Mouse (Mus musculus) adipocyte (in vitro differentiated cells): Measurements from ENCODE around the gene Tmtc2.
A peak's percentile ranks its signal among the peaks of the same experiment; 100 is the strongest.

ENCODE experiments used
- DNase-seq: peaks from one replicate; pipeline ENCODE4 v3.0.0-alpha.2; 2016; ENCODE audit warnings: low spot score

The Tmtc2 gene

DNA sequence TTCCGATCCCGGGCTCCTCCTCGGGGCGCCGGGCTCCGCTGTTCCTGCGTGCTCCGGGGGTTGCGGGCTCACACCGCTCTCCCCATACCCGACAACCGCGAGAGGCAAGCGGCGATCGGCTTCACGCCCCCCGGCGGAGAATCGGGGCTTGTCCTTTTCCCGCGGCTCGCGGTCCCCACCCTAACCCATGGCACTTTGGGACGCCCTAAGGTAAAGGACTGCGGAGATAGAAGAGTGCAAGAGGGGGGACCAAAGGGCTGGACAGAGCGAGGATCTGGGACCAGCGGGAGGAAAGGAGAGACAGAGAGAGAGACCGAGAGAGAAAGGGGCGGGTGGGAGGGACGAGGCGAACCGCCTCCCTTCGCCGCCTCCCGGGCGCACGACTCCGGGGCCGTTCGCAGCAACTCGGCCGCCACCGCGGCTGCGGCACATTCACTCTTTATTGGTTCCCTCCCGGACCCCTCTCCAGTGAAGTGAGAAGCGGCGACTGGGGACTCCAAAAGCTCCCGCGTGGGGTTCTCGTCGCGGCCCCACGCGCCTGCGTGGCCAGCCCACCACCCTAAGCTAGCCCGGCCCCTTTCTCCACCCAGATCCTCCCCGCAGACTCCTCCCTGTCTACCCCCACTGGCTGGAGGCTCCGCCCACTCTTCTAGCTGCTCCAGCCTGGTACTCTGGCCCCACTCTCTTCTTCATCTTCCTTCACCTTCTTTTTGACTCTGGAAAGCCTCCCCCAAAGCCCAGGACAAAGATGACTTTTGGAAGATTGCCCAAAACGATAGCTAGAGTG is at the start of gene Tmtc2:
Gene Tmtc2 (minus strand): TSS at position 544 of the 787 bp plus-strand sequence.
- no peak for DNase-seq

- DNase-seq = no peak
Observed at GRCm38 (mm10) chr10:105612117-105612516, 37.9 kb upstream of the Tmtc2 start.

DNA sequence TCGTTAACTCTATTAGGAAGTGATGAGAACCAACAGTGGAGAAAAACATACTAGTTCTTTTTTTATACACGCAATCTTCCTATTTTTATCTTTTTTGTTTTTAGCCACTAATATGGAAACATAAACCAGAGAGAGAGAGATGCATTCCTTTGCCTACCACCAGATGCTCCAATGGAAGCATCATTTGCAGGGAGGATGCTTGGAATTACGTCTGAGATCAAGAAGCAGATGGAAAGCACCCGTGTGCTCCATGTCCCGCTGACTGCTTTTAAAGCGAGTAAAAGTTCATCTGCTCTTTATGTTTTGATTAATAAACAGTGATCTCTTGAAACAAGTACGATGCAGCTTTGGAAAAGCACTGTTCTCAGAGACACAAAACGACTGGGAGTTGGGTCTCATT is 24.6 kb upstream of the Tmtc2 start:
- no peak for DNase-seq

DNA sequence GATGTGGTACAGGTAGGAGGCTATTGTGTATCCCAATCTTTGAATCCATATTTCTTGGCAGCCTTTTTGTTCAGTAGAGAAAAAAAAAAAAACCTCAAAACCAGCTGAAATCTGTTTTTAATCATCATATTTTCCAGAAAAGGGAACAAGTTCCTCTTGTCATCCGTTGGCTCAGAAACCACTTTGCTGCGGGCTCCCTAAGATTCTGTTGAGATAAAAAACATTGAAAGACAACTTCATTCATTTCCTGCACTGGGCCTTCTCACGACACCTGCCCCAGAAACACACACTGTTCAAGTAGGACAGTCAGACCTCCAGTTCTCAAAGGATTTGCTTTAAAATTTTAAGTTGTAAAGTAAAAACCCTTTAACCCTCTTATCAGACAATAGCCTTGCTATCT is 23.0 kb upstream of the Tmtc2 start:
- DNase-seq = no peak

DNA sequence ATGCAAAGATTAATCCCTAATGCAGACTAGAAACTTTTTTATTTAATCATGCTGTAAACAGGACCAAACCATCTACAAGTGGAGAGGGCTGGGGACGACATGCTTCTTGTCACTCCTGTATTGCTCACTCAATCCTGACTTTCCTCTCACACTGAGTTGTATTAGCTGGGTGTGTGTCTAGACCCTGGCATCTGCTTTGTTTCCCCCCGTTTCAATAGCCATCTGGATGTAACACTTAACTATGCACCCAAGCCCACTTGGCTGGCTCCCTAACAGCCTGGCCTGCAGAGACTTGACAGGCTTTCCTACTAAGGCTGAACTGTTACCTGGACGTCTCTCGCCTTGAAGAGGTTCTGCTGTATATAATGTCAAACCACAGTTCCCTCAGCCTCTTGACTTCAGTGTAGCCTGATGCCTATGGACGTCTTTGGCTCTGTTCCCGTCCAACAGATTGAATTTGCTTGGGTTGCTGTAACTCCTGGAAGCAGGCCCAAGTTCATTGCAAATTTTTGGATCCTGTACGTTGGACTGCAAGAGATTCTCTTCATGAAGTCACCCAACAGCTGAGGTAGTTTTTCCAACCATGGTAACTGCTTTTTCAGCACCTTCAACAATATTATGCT is 21.3 kb upstream of the Tmtc2 start:
- peak; percentile 3 for DNase-seq

DNA sequence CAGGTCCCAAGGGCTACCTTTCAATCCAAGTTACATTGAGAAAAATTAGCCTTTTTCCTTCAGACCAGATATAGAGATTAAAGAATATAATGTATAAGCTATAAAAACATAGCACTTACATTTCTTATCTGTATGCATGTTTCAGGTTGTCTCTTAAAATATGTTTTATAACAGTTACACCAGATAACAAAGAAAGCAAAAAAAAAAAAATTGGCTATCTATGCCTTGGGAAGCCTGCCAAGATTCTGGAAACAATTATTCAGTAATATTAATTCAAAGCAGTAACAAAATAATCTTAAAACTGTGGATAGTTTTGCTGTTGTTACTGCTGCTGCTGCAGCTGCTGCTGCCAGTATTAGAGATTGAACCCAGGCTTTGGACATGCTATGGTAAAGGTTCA is 13.9 kb upstream of the Tmtc2 start:
- DNase-seq = no peak

GRCm38 (mm10) chr10:105579318-105579717 is 5.1 kb upstream of the Tmtc2 start:
- DNase-seq = no peak

- no peak for DNase-seq
Observed at GRCm38 (mm10) chr10:105578291-105578845, 4.1 kb upstream of the Tmtc2 start.

GRCm38 (mm10) chr10:105574695-105575660 is 727 bp upstream of the Tmtc2 start:
- peak; percentile 10 for DNase-seq

GRCm38 (mm10) chr10:105573306-105573907 is 844 bp downstream of the Tmtc2 start:
- no peak for DNase-seq

GRCm38 (mm10) chr10:105572829-105573228 is 1.4 kb downstream of the Tmtc2 start:
- DNase-seq = no peak

DNA sequence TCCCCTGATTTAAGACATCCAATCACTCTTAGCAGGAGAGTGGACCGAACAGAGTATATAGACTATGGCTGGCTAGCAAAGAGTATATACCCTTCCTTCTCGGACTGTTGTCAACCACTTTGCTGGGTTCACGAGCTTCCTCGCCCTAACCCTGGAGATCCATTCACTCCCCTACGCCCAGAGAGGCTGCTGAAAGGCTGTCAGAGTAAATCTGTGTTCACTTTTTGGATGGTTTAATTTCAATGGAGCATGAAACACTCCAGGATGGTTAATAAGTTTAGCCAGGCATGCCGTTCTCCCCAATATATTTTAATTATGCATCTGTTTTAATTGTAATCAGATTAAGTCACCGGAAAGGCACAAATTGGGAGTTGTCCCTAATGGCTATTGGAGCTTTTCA is 1.9 kb downstream of the Tmtc2 start:
- DNase-seq = no peak

DNA sequence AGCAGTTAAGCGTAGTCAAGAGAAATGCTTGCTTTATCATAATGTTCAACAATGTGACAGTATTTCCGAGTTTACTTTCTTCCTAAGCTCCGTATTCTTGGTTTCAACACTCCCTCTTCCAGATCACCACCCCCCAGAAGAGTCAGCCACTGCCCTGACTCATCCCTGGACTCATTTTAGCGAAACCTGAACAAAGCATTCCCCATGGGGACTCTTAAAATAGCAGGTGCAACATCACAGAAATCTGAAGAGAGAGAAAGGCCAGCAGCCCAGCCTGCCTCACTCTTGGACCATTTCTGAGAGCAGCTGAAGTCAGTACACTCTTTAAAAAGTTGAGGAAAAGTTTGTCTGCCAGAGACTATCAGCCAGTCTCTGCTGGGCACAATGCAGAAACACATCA is 2.4 kb downstream of the Tmtc2 start:
- DNase-seq = no peak

GRCm38 (mm10) chr10:105571019-105571418 is 3.2 kb downstream of the Tmtc2 start:
- no peak for DNase-seq

DNA sequence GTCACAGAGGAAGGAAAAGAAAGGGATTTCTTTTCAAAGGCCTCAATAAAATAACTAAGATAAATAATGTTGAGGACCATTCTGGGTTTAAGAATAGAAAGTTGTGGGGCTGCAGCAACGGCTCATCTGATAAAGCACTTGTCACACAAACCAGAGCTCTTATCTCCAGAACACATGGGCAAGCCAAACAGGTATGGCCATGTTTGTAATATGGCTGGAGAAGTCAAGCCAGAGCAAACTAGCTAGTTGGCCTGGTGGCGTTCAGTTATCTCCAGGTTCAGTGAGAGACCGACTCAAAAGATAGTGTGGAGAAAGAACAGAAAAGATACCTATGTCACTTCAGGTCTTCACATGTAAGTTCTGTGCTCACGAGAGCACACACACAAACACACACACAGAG is 4.7 kb downstream of the Tmtc2 start:
- DNase-seq = no peak

- DNase-seq = no peak
Observed at GRCm38 (mm10) chr10:105567825-105568531, 6.3 kb downstream of the Tmtc2 start.

DNA sequence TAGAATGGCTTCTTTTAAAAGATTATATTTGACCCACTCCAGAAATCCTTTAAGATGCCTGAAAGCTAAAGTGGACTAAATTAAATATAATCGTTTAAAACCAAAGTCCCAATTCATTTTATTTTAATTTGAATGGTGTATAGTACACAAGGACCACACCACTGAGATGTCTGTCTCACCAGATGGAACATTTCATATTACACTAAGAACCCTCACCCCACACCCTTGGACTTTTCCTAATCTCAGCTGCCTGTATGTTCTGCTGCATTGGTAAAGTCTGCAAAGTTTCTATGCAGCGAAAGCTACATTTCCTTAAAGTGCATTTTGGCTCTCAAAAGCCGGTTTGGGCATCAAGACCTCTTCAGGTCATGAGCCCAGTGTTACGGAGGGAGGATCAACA is 12.7 kb downstream of the Tmtc2 start:
- no peak for DNase-seq

DNA sequence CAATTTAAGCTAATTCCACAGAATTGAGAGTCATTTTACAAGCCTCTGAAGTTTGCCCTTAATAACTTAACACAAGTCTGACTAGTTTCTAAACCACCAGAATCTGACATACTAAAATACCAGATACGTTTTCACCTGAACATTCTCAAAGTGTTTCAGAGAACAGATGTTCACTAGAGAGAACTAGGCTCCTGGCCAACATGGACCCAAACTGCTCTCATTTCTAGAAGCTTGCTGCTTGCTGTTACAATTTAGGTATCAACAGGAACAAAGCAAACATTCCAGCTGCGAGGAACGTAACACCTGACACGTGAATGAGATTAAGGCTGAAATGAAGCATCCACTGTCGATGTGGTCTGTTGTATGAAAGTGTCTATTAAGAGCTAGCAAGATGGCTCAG is 16.7 kb downstream of the Tmtc2 start:
- DNase-seq = no peak

DNA sequence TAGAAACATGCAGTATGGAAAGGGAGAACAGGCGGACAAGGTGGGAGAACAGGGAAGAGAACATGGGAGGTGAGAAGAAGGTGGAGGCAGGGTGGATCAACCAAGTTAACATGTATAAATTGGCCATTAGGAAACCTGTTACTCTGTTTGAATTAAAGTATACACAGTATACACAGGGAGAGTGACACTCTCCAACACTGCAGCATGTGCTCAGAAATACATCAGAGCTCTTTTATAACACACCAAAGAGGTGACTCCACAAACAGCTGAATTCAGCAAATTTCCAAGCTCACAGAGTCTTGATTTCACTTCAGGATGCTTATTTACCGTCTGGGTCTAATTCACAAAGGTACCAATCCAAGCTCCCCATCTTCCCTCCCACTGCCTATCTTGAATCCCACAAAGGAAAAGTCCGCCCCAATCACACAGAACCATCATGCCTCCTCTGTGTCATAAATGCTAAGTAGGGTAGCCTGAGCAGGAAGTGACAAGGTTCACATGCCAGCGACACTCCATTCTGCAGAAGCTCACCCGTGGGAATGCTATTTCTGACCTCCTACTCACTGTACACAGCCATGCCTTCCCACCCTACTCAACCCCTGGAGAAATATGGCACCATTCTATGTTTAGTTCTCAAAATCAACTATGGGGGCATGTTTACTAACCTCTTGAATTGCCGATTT is 17.2 kb downstream of the Tmtc2 start:
- DNase-seq = no peak

GRCm38 (mm10) chr10:105554153-105554552 is 20.1 kb downstream of the Tmtc2 start:
- DNase-seq = no peak

- no peak for DNase-seq
Observed at GRCm38 (mm10) chr10:105548040-105548439, 26.2 kb downstream of the Tmtc2 start.
